Mouse (Mus musculus): ENCODE results near the gene Dnajc30.
"Not testable (repeated sequence)": the region's sequence is repeated elsewhere in the genome, so short reads cannot be mapped to it uniquely, and the experiment has no call there.

Gene Dnajc30

DNA sequence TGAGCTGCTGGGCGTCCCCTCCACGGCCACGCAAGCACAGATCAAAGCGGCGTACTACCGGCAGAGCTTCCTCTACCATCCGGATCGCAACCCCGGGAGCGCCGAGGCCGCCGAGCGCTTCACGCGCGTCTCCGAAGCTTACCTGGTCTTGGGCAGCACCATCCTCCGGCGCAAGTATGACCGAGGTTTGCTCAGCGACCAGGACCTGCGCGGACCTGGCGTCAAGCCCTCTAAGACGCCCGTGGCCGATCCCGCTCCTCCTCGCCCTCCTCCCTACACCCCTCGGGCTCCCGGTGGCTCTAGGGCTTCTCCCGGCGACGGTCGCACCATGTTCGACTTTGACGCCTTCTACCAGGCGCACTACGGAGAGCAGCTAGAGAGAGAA is 372 bp downstream of the Dnajc30 start:
- DNase-seq (ENCODE audit: low spot score in 2 of 2): no peak

DNA sequence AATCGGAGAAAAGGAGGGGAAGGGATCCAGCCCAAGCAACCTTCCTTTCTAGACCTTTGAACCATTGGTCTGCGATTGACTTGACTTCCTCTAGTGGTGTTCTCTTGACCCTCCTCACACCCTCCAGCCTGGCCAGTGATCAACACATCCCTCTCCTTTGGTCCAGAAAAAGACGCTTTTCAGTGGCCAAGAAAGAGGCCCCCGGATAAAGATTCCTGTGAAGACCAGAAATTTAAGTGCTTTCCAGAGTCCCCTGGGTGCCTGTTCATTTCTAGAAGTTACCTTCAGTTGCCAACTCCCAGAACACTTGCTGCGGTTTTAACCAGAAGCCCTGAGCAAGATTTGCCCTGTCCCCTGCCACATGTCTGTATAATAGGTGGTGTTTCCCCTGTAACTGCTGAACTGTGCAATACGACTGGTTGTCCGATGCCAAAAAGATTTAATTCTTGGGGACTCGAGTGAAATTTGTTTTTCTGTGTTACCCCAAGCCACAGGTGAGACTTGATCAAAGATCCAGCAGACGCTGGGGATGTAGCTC is 976 bp downstream of the Dnajc30 start, which contains the start of gene Bud23:
Gene Bud23 (minus strand): TSS at position 51 of the 538 bp plus-strand sequence.
- not testable (repeated sequence) for DNase-seq (ENCODE audit: low spot score in 2 of 2)

DNA sequence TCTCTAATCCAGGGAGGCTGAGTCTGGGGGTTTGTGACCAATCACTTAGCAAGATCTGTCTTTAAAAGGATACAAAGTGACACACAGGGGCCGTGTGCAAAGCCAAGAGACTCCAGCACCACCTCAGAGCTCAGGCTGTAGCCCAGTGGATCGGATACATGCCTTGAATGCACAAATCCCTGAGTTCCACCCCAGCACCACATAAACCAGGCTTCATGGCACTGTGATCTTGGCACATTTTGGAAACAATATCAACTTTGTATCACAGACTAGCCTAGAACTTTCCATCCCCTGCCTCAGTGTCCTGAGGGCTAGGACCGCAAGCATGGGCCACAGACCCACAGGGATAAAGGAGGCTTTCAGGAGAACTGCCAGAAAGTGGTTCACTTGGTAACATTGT is 2.0 kb downstream of the Dnajc30 start:
- no peak for DNase-seq (ENCODE audit: low spot score in 2 of 2)

DNA sequence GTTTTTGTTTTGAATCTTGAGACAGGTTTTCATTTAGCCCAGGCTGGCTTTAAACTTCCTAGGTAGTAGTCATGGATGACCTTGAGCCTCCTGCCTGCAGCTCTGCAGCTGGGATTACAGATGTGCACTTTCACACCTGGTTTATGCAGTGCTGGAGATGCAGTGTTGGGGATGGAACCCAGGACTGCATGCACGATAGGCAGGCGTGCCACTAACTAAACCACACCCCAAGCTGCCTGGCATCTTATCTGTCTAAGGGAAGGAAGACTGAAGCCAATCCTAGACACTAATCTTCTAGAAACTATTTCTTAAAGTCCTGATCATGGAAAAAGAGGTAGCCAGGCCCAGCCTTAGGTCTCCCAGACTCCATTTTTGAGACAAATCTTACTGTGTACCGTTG is 6.4 kb downstream of the Dnajc30 start:
- DNase-seq (ENCODE audit: low spot score in 2 of 2): no peak

DNA sequence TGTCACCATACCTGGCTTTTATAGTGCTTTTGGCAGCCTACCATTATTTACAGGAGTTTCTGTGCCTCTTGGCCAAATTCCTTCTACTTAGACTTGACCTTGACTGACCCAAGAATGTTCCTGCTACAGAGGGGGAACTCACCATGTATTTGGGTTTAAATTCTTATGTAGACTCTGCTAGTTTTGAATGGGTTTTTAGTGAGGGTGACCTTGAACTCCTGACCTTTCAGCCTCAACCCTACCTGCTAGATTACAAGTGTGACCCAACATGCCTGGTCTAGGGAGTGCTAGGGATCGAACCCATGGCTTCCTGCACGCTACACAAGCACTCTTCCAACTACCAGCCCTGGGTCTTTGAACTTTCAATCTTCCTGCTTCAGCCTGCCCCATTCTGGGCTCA is 8.1 kb downstream of the Dnajc30 start:
- no peak for DNase-seq (ENCODE audit: low spot score in 2 of 2)

DNA sequence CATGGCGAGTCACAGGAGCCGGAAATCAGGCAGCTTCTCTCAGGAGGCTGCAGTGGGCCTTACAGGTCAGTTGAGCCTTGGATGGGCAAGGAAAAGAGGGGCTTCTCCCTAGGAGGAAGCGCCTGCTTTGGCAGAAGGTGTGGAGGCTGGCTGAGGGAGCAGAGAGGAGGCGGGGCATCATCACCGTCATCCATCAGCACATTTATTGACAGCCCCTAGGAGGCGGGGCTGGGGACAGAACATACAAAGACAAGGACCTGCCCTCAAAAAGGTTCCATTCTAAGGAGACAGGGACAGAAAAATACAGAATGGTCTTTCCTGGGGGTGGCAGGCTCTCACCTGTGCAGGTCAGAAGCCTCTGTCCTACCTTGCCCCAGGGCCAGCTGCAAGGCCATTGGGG is 8.7 kb downstream of the Dnajc30 start:
- DNase-seq (ENCODE audit: low spot score in 2 of 2): no peak

DNA sequence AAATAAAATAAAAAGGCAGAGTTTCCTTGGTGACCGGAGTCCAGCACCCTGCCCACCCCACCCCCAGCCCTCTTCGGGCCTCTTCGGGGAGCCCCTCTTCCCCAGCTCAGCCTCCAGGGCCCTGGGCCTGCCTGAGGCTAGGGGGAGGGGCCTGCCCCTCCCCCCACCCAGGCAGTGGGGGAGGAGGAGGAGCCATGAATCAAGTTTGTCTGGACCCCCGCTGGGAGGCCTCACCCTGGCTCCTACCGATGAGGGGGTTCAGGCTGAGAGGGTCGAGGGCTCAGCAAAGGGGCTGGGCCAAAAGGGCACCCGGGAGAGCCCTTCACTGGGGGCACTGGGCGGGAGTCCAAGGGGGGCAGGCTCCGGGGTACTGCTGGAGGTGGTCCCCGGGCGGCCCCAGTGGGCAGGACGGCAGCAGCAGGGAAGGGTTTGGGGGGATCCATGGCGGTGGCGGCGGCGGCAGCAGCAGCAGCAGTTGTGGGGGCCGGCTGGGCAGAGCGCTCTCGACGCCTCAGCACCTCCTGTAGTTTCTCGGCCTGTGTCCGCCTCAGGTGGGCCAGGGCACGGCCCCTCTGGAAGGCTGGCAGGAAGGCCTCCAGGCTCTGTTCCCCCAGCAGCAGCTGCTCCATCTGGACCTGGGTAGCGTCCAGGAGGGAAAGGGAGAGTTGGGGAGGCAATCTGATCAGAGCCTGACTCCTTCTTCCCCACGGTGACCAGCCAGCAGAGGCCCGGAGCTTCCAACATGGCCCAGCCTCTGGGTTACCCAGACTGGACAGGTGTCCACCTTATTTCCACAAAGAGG is 9.5 kb downstream of the Dnajc30 start:
- no peak for DNase-seq (ENCODE audit: low spot score in 2 of 2)

DNA sequence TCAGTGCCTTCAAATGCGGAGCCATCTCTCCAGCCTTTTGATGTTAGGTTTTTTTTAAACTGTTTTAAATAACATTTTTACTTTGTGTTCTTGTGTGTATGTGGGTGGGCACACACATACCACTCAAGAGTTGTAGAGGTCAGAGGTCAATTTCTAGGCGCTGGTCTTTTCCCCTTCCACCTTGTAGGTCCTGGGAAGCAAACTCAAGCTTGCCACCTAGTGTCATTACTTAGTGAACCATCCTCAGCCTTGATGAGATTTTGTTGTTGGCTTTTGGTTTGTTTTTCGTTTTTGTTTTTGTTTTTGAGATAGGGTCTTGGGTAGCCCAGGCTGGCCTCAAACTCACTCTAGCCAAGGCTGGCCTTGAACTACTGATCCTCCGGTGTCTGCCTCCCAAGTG is 11.7 kb downstream of the Dnajc30 start:
- no peak for DNase-seq (ENCODE audit: low spot score in 2 of 2)

DNA sequence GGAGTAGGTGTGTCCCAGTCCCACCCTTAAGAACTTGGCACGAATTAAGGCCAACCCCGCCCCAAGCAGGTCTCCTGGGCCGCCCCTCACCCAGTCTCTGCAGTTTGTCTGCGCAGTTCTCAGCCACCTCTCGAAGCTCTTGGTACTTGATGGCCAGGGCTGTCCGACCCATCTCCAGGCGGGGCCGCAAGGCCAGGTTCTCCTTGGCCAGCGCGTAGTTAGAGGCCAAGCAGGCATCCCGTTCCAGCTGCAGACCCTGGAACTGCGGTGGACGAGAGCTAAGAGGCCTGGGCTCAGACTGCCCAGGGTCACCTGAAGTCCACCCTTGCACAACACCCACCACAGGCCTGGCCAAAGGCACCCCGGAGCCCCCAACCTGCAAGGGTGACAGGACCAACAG is 12.4 kb downstream of the Dnajc30 start:
- no peak for DNase-seq (ENCODE audit: low spot score in 2 of 2)

DNA sequence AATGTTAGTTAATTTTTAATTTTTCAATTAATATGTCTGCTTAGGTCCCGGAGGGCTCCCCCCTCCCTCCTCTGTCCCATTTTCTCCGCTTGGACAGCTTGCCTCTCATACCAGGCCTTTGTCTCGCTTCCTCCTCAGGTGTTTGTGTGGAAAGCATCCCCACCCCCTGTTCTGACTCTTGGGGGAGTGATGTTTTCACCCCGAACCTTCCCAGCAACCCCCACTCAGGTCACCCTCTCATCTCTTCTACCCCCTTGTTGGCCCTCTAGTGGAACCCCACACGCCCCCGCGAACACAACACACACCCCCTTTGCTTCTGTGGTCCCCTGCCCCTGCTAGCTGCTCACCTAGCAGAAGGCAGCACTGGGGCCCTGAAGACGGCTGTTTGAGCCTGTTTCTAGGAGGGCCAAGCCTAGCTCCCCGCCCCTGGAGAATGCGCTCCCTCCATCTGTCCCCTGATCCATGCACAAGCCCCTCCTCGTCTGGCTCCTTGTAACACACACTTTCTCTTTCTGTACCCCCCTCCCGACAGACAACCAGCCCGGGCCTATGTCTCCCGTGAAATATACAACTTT is 13.0 kb downstream of the Dnajc30 start:
- DNase-seq (ENCODE audit: low spot score in 2 of 2): no peak

DNA sequence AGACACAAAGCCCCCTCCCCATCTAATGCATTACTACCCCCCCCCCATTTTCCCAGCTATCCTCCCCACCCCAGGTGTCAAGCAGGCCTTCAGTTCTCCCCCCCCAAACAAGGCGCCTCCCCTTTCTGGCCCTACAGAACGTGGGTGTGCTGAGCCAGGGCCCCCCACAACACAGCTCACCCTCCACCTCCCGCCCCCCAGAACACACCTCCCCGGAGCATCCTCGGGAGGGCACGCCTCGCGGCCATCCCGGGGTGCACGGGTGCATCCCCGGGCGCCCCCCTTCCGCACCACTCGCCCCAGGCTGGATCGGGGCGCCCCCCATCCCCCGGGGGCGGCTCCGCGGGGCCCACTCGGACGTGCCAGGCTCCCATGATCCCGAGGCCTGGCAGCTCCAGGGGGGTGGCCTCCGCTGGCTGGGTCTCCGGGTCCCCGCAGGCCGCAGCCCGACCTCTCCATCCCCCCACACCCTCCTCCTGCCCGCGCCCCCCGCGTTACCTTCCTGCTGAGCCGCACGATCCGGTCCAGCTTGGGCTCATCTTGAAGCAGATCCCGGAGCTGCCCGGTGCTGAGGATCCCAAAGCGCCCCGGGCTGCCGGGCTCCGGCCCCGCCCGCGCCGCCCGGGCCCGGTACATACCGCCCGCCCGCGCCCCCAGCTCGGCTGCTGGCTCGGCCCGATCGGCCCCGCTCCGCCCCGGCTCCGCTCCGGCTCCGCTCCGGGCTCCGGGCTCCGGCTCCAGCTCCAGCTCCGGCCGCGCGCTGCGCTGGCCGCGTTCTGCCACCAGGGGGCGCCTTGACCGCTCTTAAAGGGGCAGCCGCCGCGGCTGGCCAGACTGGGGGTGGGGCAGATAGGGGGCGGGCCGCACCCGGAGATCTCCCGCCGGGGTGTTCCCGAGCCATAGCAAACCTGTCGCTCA is 13.8 kb downstream of the Dnajc30 start, which contains the start of gene Vps37d:
Gene Vps37d (minus strand): TSS at position 703 of the 918 bp plus-strand sequence.
- DNase-seq (ENCODE audit: low spot score in 2 of 2): peak; percentile 76 to 92

DNA sequence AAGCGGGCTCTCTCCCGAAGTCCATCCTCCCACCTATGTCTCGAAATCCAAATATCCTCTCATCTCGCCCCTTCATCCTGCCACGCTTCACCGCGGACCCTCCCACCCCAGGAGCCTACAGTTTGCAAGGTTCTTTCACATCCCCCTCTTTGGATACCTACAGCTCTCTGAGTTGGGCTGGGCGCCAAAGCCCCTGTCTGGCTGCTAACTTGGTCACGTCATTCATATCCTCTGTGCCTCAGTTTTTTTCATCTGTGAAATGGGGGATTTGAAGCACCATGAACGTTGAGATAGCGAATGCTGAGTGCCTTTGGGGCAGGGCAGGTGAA is 14.4 kb downstream of the Dnajc30 start:
- DNase-seq (ENCODE audit: low spot score in 2 of 2): peak in 1 of 2 experiments; percentile 45

DNA sequence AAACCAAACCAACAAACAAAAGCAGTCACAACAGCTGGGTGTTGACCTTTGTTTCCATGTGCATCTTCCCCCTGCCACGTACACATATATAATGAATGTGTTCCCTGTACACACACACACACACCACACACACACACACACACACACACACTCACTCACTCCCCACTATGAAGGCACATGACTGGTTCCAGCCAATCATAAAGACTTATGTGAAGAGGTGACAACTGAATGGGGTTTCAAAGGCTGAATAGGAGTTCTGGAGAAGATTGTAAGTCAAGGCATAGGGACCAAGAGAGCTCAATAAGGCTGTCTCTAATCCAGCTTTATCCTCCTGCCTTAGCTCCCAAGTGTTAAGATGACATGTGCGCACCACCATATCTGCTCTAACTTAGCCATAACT is 15.6 kb downstream of the Dnajc30 start:
- no peak for DNase-seq (ENCODE audit: low spot score in 2 of 2)

DNA sequence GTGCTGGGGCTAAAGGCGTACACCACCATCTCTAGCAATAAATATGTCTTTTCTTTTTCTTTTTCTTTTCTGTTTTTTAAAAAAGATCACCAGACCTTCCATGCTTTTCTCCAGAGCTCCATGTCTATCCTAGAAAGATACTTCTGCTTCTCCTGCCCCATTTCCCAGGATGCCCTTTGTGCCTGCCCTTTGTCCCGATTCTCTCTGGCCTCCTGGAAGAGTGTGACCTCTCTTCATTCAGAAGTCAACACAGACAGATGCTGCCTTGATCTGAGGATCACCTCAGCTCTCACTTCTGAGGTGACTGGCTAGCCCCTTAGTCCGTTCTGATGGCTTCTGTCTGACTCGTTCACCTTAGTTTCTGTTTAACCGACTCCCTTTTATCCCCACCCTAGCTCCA is 16.5 kb downstream of the Dnajc30 start:
- no peak for DNase-seq (ENCODE audit: low spot score in 2 of 2)

DNA sequence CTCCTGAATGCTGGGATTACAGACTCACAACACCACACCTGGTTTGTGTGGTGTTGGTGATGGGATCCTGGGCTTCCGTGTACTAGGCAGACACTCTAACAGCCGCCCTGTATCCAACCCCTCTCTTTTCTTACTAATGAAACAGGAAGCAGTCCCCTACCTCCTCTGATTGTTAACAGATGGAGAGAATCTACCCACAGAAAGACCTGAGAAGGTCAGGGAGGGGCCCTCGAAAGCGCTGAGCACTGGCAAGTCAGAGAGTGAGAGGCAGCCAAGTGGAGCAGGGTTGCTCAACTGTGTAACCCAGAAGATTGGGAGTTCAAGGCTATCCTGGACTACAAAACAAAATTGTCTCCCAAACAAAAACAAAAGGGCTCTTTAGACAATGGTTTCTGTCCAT is 22.9 kb downstream of the Dnajc30 start:
- no peak for DNase-seq (ENCODE audit: low spot score in 2 of 2)

DNA sequence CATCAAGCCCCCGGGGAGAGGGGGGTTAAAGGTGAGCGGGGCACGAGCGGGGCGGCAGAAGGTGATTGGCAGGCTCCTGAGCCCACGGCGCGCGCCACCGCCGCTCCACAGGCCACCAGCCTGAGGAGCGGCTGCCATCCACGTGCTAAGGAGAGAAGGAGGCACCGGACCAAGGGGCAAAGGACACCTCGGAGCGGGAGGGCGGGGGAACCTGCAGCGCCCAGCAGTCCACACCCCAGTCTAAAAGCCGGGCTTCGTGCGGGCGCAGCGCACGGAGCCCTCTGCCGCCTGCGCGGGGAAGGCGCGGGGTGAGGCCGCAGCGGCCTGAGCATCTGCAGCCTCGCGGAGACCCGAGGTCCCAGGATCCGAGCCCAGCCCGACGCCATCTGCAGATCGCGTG is 25.7 kb downstream of the Dnajc30 start, which contains the start of gene Mlxipl:
Gene Mlxipl (plus strand): TSS at position 238 of the 400 bp plus-strand sequence.
- DNase-seq (ENCODE audit: low spot score in 2 of 2): no peak

DNA sequence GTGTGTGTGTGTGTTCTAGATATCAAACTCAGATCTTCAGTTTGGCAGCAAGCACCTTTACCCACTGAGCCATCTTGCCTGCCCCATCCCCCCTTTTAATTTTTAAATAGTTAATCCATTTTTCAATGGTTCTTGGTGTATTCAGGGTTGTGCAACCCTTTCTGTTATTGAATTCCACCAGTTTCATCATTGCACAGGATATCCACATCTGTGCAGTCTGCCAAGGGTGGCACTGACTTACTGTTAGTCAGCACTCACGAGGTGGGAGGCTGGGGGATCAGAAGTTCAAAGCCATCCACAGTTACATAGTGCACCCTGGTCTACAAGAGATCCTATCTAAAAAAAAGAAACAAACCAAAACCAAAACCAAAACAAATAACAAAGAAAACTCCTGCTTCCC is 37.0 kb downstream of the Dnajc30 start:
- no peak for DNase-seq (ENCODE audit: low spot score in 2 of 2)

DNA sequence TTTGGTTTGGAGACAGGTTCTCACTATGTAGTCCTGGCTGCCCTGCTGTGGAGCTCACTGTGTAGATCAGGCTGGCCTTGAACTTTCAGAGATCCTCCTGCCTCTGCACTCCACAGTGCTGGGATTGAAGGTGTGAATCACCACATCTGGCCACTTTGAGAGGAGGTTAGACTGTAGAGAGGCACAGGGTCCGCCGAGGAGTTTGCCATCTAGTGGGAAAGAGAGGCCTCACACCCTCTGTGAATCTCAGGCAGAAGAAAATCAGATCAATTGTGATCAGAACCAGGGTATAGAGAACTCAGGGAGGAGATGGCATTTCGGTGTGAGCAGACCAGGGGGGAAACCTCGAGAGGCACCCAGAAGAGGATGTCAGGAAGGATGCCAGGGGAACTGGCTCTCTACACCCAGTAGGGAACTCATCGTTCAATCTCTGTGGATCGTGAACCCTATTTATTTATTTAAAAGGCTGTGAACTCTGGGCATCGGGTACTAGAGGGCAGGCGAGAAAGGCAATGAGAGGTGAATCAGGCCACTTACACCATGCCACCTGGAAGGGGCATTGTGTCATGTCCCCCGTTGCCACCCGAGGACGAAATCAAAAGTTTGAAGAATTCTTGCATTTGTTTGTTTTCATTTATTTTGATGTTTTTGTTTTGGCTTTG is 40.1 kb downstream of the Dnajc30 start:
- DNase-seq (ENCODE audit: low spot score in 2 of 2): no peak

DNA sequence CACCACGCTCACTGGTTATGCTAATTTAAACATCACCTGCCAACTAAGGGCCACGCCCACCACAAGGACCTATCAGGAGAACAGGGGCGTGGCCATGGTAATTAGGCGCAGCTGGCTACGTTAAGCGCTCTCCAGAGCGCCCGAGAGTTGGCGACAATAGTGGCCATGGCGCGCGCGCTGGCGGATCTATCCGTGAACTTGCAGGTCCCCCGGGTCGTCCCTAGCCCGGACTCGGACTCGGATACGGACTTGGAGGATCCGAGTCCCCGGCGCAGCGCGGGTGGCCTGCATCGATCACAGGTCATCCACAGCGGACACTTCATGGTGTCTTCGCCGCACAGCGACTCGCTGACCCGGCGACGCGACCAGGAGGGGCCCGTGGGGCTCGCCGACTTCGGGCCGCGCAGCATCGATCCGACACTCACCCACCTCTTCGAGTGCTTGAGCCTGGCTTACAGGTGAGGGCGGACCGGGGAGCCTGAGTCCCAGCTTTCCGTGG is 42.8 kb downstream of the Dnajc30 start:
- peak; percentile 68 to 69 for DNase-seq (ENCODE audit: low spot score in 2 of 2)

DNA sequence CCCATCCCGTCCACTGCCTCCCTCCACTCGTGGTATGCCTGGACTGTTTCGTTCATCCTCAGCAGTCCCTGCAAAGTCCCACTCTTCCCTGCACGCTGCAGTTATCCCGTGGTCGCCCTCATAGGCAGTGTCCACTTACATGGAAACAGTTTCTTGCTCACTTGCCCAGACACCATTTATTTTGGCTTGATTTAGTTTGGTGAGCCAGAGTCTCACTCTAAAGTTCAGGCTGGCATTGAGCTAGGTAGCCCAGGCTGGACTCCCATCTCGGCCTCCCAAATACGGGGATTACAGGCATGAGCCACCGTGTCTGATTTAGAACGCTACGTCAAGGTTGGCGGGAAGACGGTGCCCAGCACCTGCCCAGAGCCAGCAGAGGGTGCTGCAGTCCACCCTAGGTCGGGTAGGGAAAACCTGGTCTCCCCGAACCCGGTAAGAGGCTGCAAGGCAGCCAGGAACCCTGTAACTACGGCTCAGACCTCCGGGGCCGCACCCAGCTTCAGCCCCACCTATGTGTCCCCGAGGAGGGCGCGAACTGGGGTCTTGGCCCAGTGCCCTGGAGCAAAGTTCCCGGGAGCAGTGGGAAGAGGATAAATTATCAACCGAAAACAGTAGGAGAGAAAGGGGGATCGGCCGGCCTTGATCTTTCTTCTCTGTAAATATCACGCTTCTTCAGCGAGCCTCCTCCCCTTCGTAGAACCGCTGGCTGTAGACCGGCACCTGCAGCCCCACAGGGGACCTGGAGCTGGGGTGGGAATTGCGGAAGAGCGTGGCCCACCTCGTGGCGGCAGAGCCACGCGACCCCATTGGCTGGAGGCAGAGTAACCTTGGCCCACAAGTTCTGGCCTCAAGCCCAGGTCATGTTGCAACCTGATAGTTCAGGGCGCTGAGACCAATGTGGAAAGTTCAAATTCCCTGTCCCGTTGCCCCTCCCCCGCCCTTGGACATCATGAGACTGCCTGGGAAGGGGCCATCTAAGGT is 43.8 kb downstream of the Dnajc30 start:
- DNase-seq (ENCODE audit: low spot score in 2 of 2): peak in 1 of 2 experiments; percentile 11

Measured in frontal cortex, postnatal 10 days (tissue).